Mouse (Mus musculus) gastrocnemius, postnatal 4 days (tissue): ENCODE data around the gene Jmjd1c. TPM values are rescaled to one million over a fixed set of nuclear protein-coding genes. Genes with fewer than 3 reads are reported as not detected.

Source experiments
- DNase-seq, 2 experiments: peaks; one replicate each; pipeline ENCODE4 v3.0.0; 2021 to 2022; ENCODE audit warnings: low spot score in 2 of 2, mixed read lengths in 2 of 2
- long read RNA-seq, 2 experiments: library from polyadenylated mRNA; stranded (forward); transcript quantifications; one replicate each; pipeline ENCODE4 v2.0.0; 2021
- total RNA-seq, 2 experiments: library from RNA; stranded (reverse); gene quantifications; 2 replicates each; pipeline ENCODE4 v1.2.3; 2021

Gene Jmjd1c
- total RNA-seq, result 10 to 100 TPM; 61.0 to 70.4 TPM
- long read RNA-seq, experiment 1, full-length matches to known transcripts, result 2 of 3 reads
- long read RNA-seq, experiment 1, partial matches to known transcripts, result 0 of 3 reads
- long read RNA-seq, experiment 1, other reads (novel, unspliced or antisense), result 1 of 3 reads
- long read RNA-seq, experiment 2, partial matches to known transcripts, result 9 of 12 reads
- long read RNA-seq, experiment 2, other reads (novel, unspliced or antisense), result 3 of 12 reads

DNA sequence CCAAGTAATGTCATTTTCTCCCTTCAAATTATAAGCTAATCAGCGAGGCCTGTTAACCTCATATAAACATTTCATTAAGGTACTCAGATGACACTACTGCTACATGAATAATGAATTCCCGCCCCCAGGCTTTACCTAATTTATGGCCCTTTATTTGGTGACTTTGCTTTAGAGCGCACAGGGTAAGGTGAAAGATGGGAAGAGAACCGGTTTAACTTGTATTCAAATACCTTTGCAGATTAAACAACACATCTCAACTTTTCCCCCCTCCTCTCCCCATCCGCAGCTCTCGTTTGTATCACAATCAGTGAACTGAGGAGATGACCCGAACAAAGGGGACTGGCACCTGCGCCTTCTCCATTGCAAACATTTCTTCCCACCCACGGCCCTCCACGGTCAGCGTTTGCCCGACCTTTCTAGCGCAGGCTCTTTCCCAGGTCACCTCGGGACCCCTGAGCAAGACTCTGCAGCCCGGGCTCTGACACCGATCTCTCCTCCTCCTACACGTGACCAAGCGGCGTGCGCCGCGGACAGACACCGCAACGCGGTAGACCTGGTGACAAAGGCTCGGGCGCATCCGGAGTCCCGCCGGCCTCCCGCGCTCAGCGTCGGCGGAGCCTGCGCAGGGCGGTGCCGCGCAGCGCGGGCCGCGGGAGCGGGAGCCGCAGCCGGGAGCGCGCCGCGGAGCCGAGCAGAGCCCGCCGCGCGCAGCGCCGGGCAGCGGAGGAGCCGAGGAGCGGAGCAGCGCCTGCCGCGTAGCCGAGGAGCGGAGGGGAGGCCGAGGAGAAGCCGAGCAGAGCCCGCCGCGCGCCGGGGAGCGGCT, at the start of gene Jmjd1c:
Jmjd1c (plus strand) TSS at position 328 of the 823 bp plus-strand sequence.
- peak; percentile 45 to 78 for DNase-seq

DNA sequence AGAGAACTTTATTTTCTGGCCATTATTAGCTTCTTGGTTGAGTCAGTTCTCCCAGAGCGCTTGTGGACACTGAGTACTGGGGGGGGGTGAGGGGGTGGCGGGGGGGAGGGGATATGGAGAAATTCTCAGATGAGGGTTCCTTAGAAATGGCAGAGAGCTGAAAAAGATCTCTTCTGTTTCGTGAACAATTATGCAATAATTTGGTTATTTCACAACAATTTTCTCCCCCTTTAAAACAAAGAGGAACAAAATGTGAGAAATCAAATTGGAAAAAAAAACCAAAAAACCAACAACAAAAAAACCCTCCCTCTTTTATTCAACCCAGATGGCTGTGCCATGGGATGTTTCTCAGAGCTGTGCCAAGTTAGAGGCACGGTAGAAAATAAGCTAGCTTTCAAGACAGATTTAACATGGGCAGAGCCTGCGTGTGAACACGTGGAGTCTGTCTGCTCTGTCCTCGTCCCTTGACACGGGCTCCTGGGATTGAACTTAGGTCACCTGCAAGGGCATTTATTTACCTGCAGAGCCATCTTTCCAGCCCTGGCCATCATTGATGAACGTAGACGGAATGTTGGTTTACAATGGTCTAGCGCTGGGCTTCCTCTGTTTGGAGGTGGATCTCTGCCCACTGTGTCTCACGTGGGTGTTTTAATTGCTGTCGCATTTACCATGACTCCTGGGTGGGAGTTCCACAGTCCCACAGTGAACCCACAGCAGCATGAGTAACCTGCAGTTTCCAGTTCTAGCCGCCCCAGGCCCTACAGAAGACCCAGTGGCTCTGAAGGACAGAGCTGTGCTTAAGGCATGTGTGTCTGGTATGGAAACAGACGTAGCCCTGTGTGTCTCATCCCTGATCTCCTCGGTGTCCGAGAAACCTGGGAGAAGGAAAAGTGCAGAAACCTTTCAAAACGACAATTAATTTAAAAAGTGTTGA, 47.9 kb upstream of the Jmjd1c start:
- DNase-seq, result no peak

- no peak for DNase-seq
Measured at GRCm38 (mm10) chr10:67048871-67049615, 46.9 kb upstream of the Jmjd1c start.

GRCm38 (mm10) chr10:67049621-67050020, 46.3 kb upstream of the Jmjd1c start:
- no peak for DNase-seq

- no peak for DNase-seq
Measured at GRCm38 (mm10) chr10:67050766-67051165, 45.2 kb upstream of the Jmjd1c start.

- no peak for DNase-seq
Measured at GRCm38 (mm10) chr10:67051466-67051865, 44.5 kb upstream of the Jmjd1c start.

GRCm38 (mm10) chr10:67052429-67052828, 43.5 kb upstream of the Jmjd1c start:
- DNase-seq, result no peak

DNA sequence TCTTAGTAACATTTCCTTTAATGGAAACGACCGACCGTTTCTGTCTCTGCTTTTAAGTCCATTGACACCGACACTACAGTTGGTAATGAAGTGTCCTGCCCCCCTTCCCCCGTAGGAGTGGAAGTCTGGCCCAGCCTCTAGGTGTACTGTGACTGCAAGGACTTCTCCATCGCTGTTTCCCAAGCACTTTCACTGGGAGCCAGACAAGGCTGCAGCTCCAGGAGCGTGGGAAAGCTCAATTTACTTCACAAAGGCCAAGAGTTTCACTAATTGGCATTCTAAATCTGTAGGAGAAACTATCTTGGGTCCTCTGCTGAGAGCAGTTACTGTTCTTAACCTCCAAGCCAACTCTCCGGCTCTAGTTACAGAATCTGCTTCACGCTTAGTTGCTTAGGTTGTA, 42.5 kb upstream of the Jmjd1c start:
- DNase-seq, result peak in 1 of 2 experiments; percentile 12

- DNase-seq, result no peak
Measured at GRCm38 (mm10) chr10:67055867-67056856, 39.8 kb upstream of the Jmjd1c start.

DNA sequence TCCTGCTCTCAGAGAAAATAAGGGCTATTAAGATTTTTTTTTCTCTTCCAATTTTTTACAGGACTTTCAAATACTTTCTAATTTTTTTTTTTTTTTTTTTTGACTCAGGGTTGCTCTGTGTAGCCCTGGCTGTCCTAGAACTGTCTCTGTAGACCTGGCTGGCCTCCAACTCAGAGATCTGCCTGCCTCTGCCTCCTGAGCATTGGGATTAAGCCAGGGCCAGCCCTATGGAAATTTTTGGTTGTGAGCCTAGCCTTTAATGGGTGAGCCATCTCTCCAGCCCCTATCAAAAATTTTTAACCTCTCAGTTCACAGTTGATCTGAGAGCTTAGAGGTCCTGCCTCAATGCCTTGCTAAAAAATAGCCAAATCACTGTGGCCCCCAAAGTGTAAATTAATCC, 38.7 kb upstream of the Jmjd1c start:
- no peak for DNase-seq

- DNase-seq, result no peak
Measured at GRCm38 (mm10) chr10:67057696-67058095, 38.2 kb upstream of the Jmjd1c start.

GRCm38 (mm10) chr10:67058297-67058696, 37.6 kb upstream of the Jmjd1c start:
- DNase-seq, result peak; percentile 39 to 73

DNA sequence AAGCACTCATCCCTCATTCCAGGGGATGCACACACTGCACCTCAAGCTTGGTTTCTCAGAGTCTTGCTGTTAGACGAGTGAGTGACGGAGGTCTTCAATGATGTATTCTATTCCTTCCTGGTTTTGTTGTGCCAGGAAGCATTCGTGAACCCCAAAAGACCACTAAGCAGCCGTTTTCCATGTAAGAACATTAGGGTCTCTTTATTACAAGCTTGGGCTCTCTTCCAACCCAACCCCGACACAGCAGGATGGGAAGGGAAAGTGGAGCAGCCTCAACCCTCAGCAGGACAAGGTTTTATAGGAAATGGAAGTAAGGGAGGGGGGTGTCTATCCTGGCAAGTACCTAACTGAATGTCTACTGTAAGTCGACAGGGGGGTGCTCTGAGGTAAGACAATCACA, 37.2 kb upstream of the Jmjd1c start:
- no peak for DNase-seq

GRCm38 (mm10) chr10:67061367-67061801, 34.5 kb upstream of the Jmjd1c start:
- no peak for DNase-seq

DNA sequence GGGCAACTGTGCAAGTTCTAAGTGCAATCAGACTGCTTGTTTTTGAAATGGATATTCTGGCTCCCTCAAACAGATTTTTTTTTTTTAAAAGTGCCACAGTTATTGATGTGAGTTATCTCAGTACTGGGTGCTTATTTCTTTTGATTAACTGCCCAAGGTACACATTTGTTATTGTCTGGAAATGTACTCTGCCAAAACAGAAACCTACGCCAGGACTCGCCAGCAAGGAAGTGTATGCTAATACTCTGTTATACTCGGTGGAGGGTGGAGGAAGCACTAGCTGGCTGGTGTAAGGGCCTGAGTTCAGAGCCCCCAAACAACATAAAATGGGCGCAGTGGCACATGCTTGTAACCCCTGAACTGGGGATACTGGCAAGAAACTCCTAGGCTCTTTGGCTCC, 34.1 kb upstream of the Jmjd1c start:
- DNase-seq, result no peak

- DNase-seq, result no peak
Measured at GRCm38 (mm10) chr10:67065277-67065887, 30.5 kb upstream of the Jmjd1c start.

DNA sequence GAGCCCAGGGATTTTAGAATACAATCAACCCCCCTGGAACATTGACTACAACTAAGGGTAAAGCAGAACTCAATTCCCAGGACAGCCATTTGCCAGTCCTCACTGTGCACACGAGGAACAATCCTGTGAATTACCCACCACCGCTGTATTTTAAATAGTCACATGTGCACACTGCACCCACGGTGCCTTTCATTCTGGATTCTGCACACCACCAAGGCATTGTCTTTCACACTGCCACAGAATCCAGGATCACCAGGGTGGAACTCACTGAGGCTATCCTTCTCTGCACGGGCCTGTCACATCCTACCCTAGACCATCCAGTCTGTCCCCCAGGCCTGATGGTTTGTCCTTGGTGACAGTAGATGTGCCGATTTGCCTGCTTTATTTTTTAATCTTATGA, 30.0 kb upstream of the Jmjd1c start:
- DNase-seq, result no peak

- DNase-seq, result peak in 1 of 2 experiments; percentile 22
Measured at GRCm38 (mm10) chr10:67066421-67066820, 29.5 kb upstream of the Jmjd1c start.

DNA sequence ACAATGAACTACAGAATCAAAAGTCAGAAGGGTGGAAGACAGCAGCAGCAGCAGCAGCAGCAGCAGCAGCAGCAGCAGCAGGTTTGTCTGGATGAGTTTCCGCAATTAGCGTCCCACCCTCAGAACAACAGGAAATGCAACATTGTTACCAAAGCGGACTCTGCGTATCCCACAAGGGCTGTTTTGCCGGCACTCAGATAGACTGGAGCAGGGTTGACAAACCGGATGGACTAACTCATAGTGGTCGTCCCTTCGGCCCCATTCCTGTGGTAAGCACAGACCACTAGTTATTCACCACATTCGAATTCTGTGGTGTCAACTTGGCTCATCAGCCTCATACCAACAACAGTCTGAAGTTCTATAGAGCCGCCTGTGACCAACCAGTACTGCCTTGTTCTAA, 26.9 kb upstream of the Jmjd1c start:
- DNase-seq, result no peak
